Mouse (Mus musculus) G1E (cell line): ENCODE measurements around the gene Irf2bp2.

Experiments used
- CTCF ChIP-seq: IDR thresholded peaks from 2 replicates; pipeline ENCODE4 v1.5.1; 2012; ENCODE audit warnings: low read depth, low read length, inconsistent platforms, mixed read lengths
- TAL1 ChIP-seq: conservative IDR thresholded peaks from 2 replicates; pipeline ENCODE4 v1.6.1; 2012; ENCODE audit warnings: low read depth, low read length, inconsistent platforms, mixed read lengths

DNA sequence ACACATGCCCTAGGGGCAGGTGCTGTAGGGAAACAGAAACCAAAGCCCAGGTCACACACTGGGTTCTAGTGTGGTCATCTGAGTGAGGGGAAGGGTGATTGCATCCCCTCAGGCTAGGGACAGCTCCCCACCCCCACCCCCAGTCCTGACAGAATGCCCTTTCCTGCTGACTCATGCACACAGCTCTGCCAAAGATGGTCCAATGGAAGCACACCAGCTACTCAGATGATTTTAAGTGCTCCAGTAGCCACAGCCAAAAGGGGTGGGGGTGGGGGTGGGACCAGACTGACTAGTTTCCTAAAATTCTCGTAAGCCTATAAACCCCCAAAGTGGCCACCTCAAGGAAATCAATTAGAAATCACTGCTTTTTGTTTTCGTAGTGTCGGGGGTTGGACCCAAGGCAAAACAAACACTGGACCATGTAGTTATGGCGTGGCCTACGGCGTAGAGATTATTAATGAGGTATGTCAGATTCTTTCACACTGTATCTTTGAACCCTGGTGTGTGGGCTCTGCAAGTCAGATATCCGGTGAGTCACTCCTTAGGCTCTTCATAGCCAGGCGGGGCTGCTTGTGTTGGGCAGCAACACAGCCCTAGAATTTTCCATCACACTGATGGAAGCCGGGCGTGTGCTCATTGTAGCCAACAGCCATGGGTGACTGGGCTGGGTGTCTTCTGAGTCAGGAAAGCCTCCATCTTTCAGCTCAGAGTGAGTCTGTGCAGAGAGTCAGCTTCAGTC, 54.3 kb downstream of the Irf2bp2 start:
- TF ChIP-seq TAL1 (no peak), CTCF (no peak)
